Mouse (Mus musculus) E14TG2a.4 (cell line): ENCODE measurements around the gene Olfr761.
A peak's percentile ranks its signal among the peaks of the same experiment; 100 is the strongest.
"Not testable (repeated sequence)": the region's sequence is repeated elsewhere in the genome, so short reads cannot be mapped to it uniquely, and the experiment has no call there.

Experiments
- H3K27me3 ChIP-seq: 2 replicates; pipeline ENCODE4 v1.6.1; 2014; ENCODE audit warnings: low read length, control low read depth; ENCODE audit not compliant: insufficient read depth
- H3K36me3 ChIP-seq: 2 replicates; pipeline ENCODE4 v1.6.1; 2014; ENCODE audit warnings: low read length, control low read depth; ENCODE audit not compliant: insufficient read depth
- H3K4me1 ChIP-seq: replicated peaks from 2 replicates; pipeline ENCODE4 v1.6.1; 2014; ENCODE audit warnings: low read depth, low read length, control low read depth
- H3K4me3 ChIP-seq: replicated peaks from 2 replicates; pipeline ENCODE4 v1.5.1; 2014; ENCODE audit warnings: mild to moderate bottlenecking, low read length
- H3K9me3 ChIP-seq: 2 replicates; pipeline ENCODE4 v1.6.1; 2014; ENCODE audit warnings: low read length, control low read depth
- CTCF ChIP-seq: conservative IDR thresholded peaks from 2 replicates; pipeline ENCODE4 v1.5.1; 2014; ENCODE audit warnings: low read length
- NANOG ChIP-seq: IDR thresholded peaks from 2 replicates; pipeline ENCODE4 v1.6.1; 2014; ENCODE audit warnings: borderline replicate concordance, low read length, mixed read lengths
- POU5F1 ChIP-seq: IDR thresholded peaks from 2 replicates; pipeline ENCODE4 v1.6.1; 2014; ENCODE audit warnings: low read length, borderline replicate concordance

Olfr761 gene

DNA sequence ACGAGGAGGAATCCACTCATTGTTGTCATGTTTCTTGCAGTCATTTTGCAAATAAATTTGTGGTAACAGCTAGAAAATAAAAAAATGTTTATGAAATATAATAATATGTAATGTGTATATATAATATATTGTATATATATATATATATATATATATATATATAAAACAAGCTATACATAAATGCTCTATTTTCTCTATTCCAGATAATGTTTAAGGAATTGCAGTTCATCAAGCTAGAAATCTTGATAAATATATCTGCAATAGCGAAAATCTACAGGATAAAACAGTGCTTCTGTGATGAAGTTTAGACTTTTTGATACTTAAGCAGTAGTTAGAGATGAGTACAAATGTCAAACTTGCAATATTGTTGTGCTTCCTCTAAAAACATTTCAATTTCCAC is at the start of gene Olfr761:
Olfr761 (minus strand) TSS at position 101 of the 400 bp plus-strand sequence.
- Histone ChIP-seq H3K9me3 (no peaks in the 10 kb centered on the region), H3K36me3 (no peaks in the 10 kb centered on the region), H3K27me3 (no peaks in the 10 kb centered on the region), H3K4me1 (no peaks in the 10 kb centered on the region), H3K4me3 (no peak within 1 kb of the TSS)
- TF ChIP-seq CTCF (no peak), NANOG (no peak), POU5F1 (no peak)

- peaks cover 57% of the 10 kb centered on the region for H3K4me1 ChIP-seq
- H3K4me3 ChIP-seq, result peak overlapping the region; percentile 90
- no peak for TF ChIP-seq POU5F1
- TF ChIP-seq NANOG, result no peak
- no peak for TF ChIP-seq CTCF
- H3K36me3 ChIP-seq, result peaks cover 33% of the 10 kb centered on the region
- no peaks in the 10 kb centered on the region for H3K27me3 ChIP-seq
- H3K9me3 ChIP-seq, result peaks cover 4% of the 10 kb centered on the region; the same call in 1 of the 2 replicates
These were observed 42.9 kb upstream of the Olfr761 start for GRCm38 (mm10) chr17:37995635-37996307.

DNA sequence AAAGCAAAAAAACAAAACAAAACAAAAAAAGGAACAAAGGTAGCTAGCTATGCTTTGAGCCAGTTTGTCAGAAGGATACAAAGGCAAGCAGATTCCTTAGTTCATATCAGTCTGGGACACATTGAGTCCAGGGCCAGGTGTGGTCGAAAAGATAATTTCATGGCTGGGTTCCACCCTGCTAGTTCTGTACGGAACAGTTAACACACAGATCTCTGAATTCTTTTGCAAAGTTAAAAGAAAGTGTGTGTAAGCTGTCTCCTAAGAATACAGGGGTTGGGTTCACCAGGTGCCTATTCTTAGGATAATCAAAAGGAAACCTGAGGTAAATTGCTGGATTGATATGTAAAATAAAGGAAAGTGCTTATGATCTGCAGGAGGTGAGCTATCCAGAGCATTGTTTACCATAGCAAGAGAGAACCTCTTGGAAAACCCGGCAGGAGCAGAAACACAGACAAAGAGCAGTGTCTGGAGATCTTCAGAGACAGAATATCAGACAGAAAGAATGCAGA is 37.6 kb upstream of the Olfr761 start:
- Histone ChIP-seq H3K36me3 (no peaks in the 10 kb centered on the region), H3K9me3 (peaks cover 4% of the 10 kb centered on the region; the same call in 1 of the 2 replicates), H3K4me3 (no peak overlapping the region), H3K27me3 (peaks cover 15% of the 10 kb centered on the region), H3K4me1 (peaks cover 43% of the 10 kb centered on the region)
- TF ChIP-seq NANOG, result peak; percentile 99
- peak; percentile 85 for TF ChIP-seq POU5F1
- TF ChIP-seq CTCF, result no peak

DNA sequence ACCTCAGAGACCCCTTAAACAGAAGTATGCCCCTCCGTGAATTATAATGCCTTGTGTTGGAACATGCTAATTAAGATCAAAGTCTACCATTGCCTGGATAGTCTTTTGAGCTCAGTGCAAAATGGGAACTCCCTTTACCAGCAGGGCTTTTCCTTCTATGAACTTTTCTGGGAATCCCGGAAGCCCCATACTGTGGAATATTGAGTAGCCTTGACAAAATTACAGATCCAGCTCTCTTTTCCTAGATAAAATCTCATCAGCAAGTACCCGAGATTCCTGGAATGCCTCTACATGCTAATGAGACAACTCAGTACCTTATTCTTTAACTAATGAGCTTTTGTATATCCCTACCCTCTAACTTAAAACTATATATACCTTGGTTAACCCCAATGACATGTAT is 20.7 kb upstream of the Olfr761 start:
- TF ChIP-seq CTCF (no peak), NANOG (no peak), POU5F1 (no peak)
- no peaks in the 10 kb centered on the region for H3K27me3 ChIP-seq
- H3K4me3 ChIP-seq, result no peak overlapping the region
- no peaks in the 10 kb centered on the region for H3K36me3 ChIP-seq
- no peaks in the 10 kb centered on the region for H3K4me1 ChIP-seq
- H3K9me3 ChIP-seq, result peaks cover 21% of the 10 kb centered on the region

DNA sequence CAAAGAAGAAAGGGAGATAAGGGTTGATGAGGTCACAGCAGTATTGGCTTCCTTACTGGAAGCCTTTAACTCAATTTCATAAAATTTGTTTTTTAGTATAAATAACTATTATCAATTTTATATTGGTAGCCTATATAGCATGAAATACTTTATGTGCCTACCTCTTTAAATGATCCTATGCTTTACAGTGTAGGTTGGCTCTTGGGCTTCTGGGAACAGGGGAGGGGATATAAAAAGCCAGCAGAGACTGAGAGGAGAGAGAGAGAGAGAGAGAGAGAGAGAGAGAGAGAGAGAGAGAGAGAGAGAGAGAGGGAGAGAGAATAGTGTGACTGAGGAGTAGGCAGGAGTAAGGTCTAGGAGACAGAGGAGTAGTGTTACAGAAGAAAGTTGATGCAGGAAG is 32.6 kb downstream of the Olfr761 start, which contains the start of gene Olfr128:
Olfr128 (plus strand) TSS at position 301 of the 400 bp plus-strand sequence.
- H3K9me3 ChIP-seq, result no peaks in the 10 kb centered on the region
- no peaks in the 10 kb centered on the region for H3K27me3 ChIP-seq
- TF ChIP-seq NANOG (no peak), CTCF (no peak), POU5F1 (no peak)

DNA sequence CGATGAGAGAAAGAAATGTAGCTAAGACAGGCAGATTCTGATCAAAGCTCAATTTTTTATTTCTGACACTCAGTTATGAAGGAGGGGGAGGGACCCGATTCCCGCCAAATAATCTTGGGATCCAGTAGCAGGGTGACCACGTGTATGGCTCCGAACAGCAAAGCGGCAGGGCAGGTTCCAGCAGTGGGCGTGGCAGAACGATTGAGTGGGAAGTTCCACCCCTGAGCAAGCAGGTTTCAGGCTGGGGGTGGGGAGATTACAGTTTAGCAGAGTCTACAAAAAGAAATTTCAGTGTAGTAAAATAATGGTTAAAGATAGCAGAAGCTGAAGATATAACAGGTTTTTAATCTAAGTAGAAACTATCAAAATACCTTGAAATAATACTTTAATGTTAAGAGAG is 46.1 kb downstream of the Olfr761 start:
- not testable (repeated sequence) for H3K4me3 ChIP-seq, H3K4me1 ChIP-seq, H3K36me3 ChIP-seq, H3K9me3 ChIP-seq, H3K27me3 ChIP-seq

More for the DNA sequence above, 32.6 kb downstream of the Olfr761 start, which contains the start of gene Olfr128:
- Histone ChIP-seq H3K4me3 (no peak within 1 kb of the TSS), H3K36me3 (no peaks in the 10 kb centered on the region), H3K4me1 (no peaks in the 10 kb centered on the region)
